8 mouse cellular contexts compared by ENCODE assay signal in genomic region chr6:11906890-11907268, GRCm38 (mm10). TPM values are rescaled to one million over a fixed set of nuclear protein-coding genes. Genes with fewer than 3 reads are reported as not detected.
A peak's percentile ranks its signal among the peaks of the same experiment; 100 is the strongest.
DNase-seq lines count a peak whose midpoint lies in the region; ATAC-seq lines count a peak whose summit lies in the region.

No protein-coding gene starts in this region.

- H3K4me1 ChIP-seq in kidney, embryonic 14.5 days (ENCODE audit: control insufficient read depth, insufficient read depth, low read length), result peaks cover 11% of the 10 kb centered on the region; the same call in 1 of the 2 replicates

- H3K27ac ChIP-seq in kidney, embryonic 14.5 days (ENCODE audit: low read depth, low read length), result peak overlapping the region; percentile 20; the same call in 1 of the 2 replicates

- no peak for DNase-seq in kidney, adult 11 months
- peak; percentile 70 for DNase-seq in adipocyte (ENCODE audit: low spot score)
- no peak for DNase-seq in gastrocnemius, postnatal 10 days
- no peak for DNase-seq in cerebellum, postnatal 36 days
- no peak for DNase-seq in kidney, postnatal 14 days

- peak overlapping the region; percentile 88 for H3K4me3 ChIP-seq in kidney, embryonic 14.5 days (ENCODE audit: low read length)

- WGBS in kidney, embryonic 14.5 days, result 2% methylated on average over 5 of the region's 5 CpGs

- no peak; the same call in 1 of the 2 replicates for ATAC-seq in kidney, embryonic 14.5 days (ENCODE audit: low FRiP score, low TSS enrichment)
- peak; percentile 9 to 19; a peak in 2 of 4 replicates for ATAC-seq in hematopoietic stem cell, adult 5-6 weeks (replicated peaks in 1 of 2; ENCODE audit: insufficient read depth in 1 of 2, low FRiP score in 2 of 2, low TSS enrichment in 1 of 2, low read depth in 1 of 2, poor library complexity in 2 of 2, severe bottlenecking in 2 of 2)
- peak; percentile 27 for ATAC-seq in megakaryocyte, adult 5-6 weeks (ENCODE audit: poor library complexity, severe bottlenecking)

- no peaks in the 10 kb centered on the region for H3K27me3 ChIP-seq in kidney, embryonic 14.5 days (ENCODE audit: control insufficient read depth, insufficient read depth, low read length)

- peak overlapping the region; percentile 60 for H3K4me2 ChIP-seq in kidney, embryonic 14.5 days (replicated peaks; ENCODE audit: low read depth, low read length)

- H3K9ac ChIP-seq in kidney, embryonic 14.5 days (ENCODE audit: low read depth, low read length), result peak overlapping the region; percentile 78

- H3K36me3 ChIP-seq in kidney, embryonic 14.5 days (ENCODE audit: control insufficient read depth, insufficient read depth, low read length), result peaks cover 22% of the 10 kb centered on the region; the same call in 1 of the 2 replicates

- H3K9me3 ChIP-seq in kidney, embryonic 14.5 days (ENCODE audit: control insufficient read depth, low read length), result no peaks in the 10 kb centered on the region

RNA-seq across cellular contexts. Expression of gene Ndufa4, which starts 0.4 kb away (rescaled TPM):
- 1,059 and 1,446 TPM in 2 replicates for polyA plus RNA-seq in kidney, embryonic 14.5 days (2014; fragmentation: Nextera tagmentation; extraction: Ambion mirVana)
- total RNA-seq in hematopoietic stem cell, adult 5-6 weeks (2017), result 315 and 474 TPM in 2 replicates
- total RNA-seq in megakaryocyte, adult 5-6 weeks (2015), result 412 and 455 TPM in 2 replicates
- 315 and 338 TPM in 2 replicates for total RNA-seq in megakaryocyte, adult 5-6 weeks (2017)
- total RNA-seq in gastrocnemius, postnatal 10 days (2021), result 1,000 to 10,000 TPM; 1,041 to 1,152 TPM

RNA-seq across cellular contexts. Expression of gene Phf14, which starts 0.7 kb away (rescaled TPM):
- 92.6 and 109 TPM in 2 replicates for polyA plus RNA-seq in kidney, embryonic 14.5 days (2014; fragmentation: Nextera tagmentation; extraction: Ambion mirVana)
- 175 and 198 TPM in 2 replicates for total RNA-seq in hematopoietic stem cell, adult 5-6 weeks (2017)
- total RNA-seq in megakaryocyte, adult 5-6 weeks (2015), result 70.0 and 77.8 TPM in 2 replicates
- total RNA-seq in megakaryocyte, adult 5-6 weeks (2017), result 71.8 and 80.6 TPM in 2 replicates
- 10 to 100 TPM; 35.5 to 38.3 TPM for total RNA-seq in gastrocnemius, postnatal 10 days (2021)
